ENCODE assay signal across 8 mouse cellular contexts in genomic region chr13:84348701-84348975, GRCm38 (mm10).
DNase-seq lines count a peak whose midpoint lies in the region; ATAC-seq and TF ChIP-seq lines count a peak whose summit lies in the region.

No protein-coding gene starts in this region.

- peak overlapping the region; percentile 32 for H3K9ac ChIP-seq in lung, embryonic 14.5 days
- peak overlapping the region; percentile 27; the same call in 1 of the 2 replicates for H3K9ac ChIP-seq in limb, embryonic 12.5 days (replicated peaks)
- H3K9ac ChIP-seq in neural tube, embryonic 14.5 days (replicated peaks; ENCODE audit: low read depth, low read length): peak overlapping the region; percentile 89

- H3K4me2 ChIP-seq in lung, embryonic 14.5 days: peak overlapping the region; percentile 86
- H3K4me2 ChIP-seq in limb, embryonic 12.5 days: peak overlapping the region; percentile 79
- peak overlapping the region; percentile 97 for H3K4me2 ChIP-seq in neural tube, embryonic 14.5 days (ENCODE audit: low read depth, low read length)

- no peak for TF ChIP-seq CTCF in lung, embryonic 14.5 days (IDR thresholded peaks at IDR 0.05; ENCODE audit: low read depth)

- no peak for DNase-seq in lung, embryonic 14.5 days
- no peak for DNase-seq in lung, postnatal 10 days
- DNase-seq in forebrain, embryonic 10.5 days (ENCODE audit: extremely low spot score, low spot score): no peak
- no peak for DNase-seq in adrenal gland, adult 2 months
- no peak for DNase-seq in cerebellum, postnatal 14 days
- DNase-seq in urinary bladder, postnatal 36 days (ENCODE audit: low spot score in 2 of 2): no peak

- H3K27me3 ChIP-seq in lung, embryonic 14.5 days (ENCODE audit: insufficient read depth, low read length): peaks cover 38% of the 10 kb centered on the region
- peaks cover 58% of the 10 kb centered on the region for H3K27me3 ChIP-seq in forebrain, embryonic 10.5 days (ENCODE audit: poor library complexity, severe bottlenecking)
- H3K27me3 ChIP-seq in limb, embryonic 12.5 days: peaks cover 34% of the 10 kb centered on the region
- no peaks in the 10 kb centered on the region for H3K27me3 ChIP-seq in neural tube, embryonic 14.5 days (ENCODE audit: control insufficient read depth, insufficient read depth, low read length)

- peak; percentile 7; the same call in 1 of the 2 replicates for ATAC-seq in lung, embryonic 14.5 days (ENCODE audit: insufficient read depth)
- 0 out of 2 replicates have a peak, but pooled peaks have one; percentile 38 for ATAC-seq in limb, embryonic 12.5 days (ENCODE audit: insufficient number of reproducible peaks, insufficient read depth, low FRiP score, low TSS enrichment, low read depth)
- peak; percentile 3; the same call in 1 of the 2 replicates for ATAC-seq in neural tube, embryonic 14.5 days (ENCODE audit: low read depth)

- H3K4me3 ChIP-seq in lung, embryonic 14.5 days (ENCODE audit: low read depth, low read length): peak overlapping the region; percentile 43
- peak overlapping the region; percentile 56 for H3K4me3 ChIP-seq in forebrain, embryonic 10.5 days
- H3K4me3 ChIP-seq in limb, embryonic 12.5 days (replicated peaks): peak overlapping the region; percentile 44
- H3K4me3 ChIP-seq in neural tube, embryonic 14.5 days (ENCODE audit: low read depth, low read length): peak overlapping the region; percentile 52

- whole genome bisulfite sequencing in lung, embryonic 14.5 days: under 1% methylated on average over 9 of the region's 9 CpGs
- 0% methylated on average over 9 of the region's 9 CpGs for WGBS in forebrain, embryonic 10.5 days
- WGBS in limb, embryonic 12.5 days: under 1% methylated on average over 9 of the region's 9 CpGs
- WGBS in neural tube, embryonic 14.5 days: under 1% methylated on average over 9 of the region's 9 CpGs

- H3K9me3 ChIP-seq in lung, embryonic 14.5 days (ENCODE audit: low read depth, low read length): no peaks in the 10 kb centered on the region
- H3K9me3 ChIP-seq in forebrain, embryonic 10.5 days: no peaks in the 10 kb centered on the region
- no peaks in the 10 kb centered on the region for H3K9me3 ChIP-seq in limb, embryonic 12.5 days
- no peaks in the 10 kb centered on the region for H3K9me3 ChIP-seq in neural tube, embryonic 14.5 days (ENCODE audit: control insufficient read depth, low read length)

- no peaks in the 10 kb centered on the region for H3K36me3 ChIP-seq in lung, embryonic 14.5 days (ENCODE audit: insufficient read depth)
- no peaks in the 10 kb centered on the region for H3K36me3 ChIP-seq in forebrain, embryonic 10.5 days (replicated peaks)
- H3K36me3 ChIP-seq in limb, embryonic 12.5 days: no peaks in the 10 kb centered on the region
- no peaks in the 10 kb centered on the region for H3K36me3 ChIP-seq in neural tube, embryonic 14.5 days (ENCODE audit: control insufficient read depth, insufficient read depth, low read length)

- peak overlapping the region; percentile 13; the same call in 1 of the 2 replicates for H3K27ac ChIP-seq in lung, embryonic 14.5 days (ENCODE audit: low read depth)
- peak overlapping the region; percentile 94 for H3K27ac ChIP-seq in forebrain, embryonic 10.5 days
- peak overlapping the region; percentile 29; the same call in 1 of the 2 replicates for H3K27ac ChIP-seq in limb, embryonic 12.5 days
- H3K27ac ChIP-seq in neural tube, embryonic 14.5 days (ENCODE audit: low read depth, low read length): peak overlapping the region; percentile 100

- no peaks in the 10 kb centered on the region for H3K4me1 ChIP-seq in lung, embryonic 14.5 days (ENCODE audit: insufficient read depth)
- peaks cover 72% of the 10 kb centered on the region for H3K4me1 ChIP-seq in forebrain, embryonic 10.5 days
- H3K4me1 ChIP-seq in limb, embryonic 12.5 days (replicated peaks): peaks cover 8% of the 10 kb centered on the region
- peaks cover 37% of the 10 kb centered on the region for H3K4me1 ChIP-seq in neural tube, embryonic 14.5 days (ENCODE audit: control insufficient read depth, insufficient read depth, low read length)

Comparison
In these comparisons a context has a peak if more than half of its experiments do, and no peak if none do; other contexts are left out.
1. H3K27ac ChIP-seq: peak in every context shown above with its lines; median percentile 100 in neural tube, embryonic 14.5 days; 94 in forebrain, embryonic 10.5 days; 29 in limb, embryonic 12.5 days; 13 in lung, embryonic 14.5 days.
2. H3K9ac ChIP-seq: peak in every context shown above with its lines; median percentile 89 in neural tube, embryonic 14.5 days; 32 in lung, embryonic 14.5 days; 27 in limb, embryonic 12.5 days.